Mouse (Mus musculus) heart, postnatal 4 days (tissue): ENCODE results near the gene Opalin. TPM values are rescaled to one million over a fixed set of nuclear protein-coding genes. Genes with fewer than 3 reads are reported as not detected.

Experiments used
- total RNA-seq, 2 experiments: library from RNA; stranded (reverse); gene quantifications; 2 replicates each; pipeline ENCODE4 v1.2.3; 2021

The Opalin gene
- total RNA-seq, 2 experiments from 2014 or later, result not detected

Other genes starting within 250 kb of the Opalin start
- 1 to 10 TPM; 7.4 to 7.5 TPM for gene Ccnj, start 245.8 kb downstream of the Opalin start, total RNA-seq
- gene Zfp518a, start 182.4 kb downstream of the Opalin start, total RNA-seq, result 10 to 100 TPM in 1 of 2 experiments, 1 to 10 TPM in 1; 9.6 to 10.9 TPM
- gene Blnk, start 82.6 kb downstream of the Opalin start, total RNA-seq, result under 1 TPM; 0.27 to 0.55 TPM
- gene Dntt, start 47.8 kb downstream of the Opalin start, total RNA-seq, result not detected
- 1 to 10 TPM; 2.3 to 2.4 TPM for gene Tll2, start 129.7 kb upstream of the Opalin start, total RNA-seq
- gene Tm9sf3, start 186.9 kb upstream of the Opalin start, total RNA-seq, result 100 to 1,000 TPM; 119 TPM